Mouse (Mus musculus): ENCODE data around the gene Usp9x. TPM values are rescaled to one million over a fixed set of nuclear protein-coding genes. Genes with fewer than 3 reads are reported as not detected.

Gene Usp9x
- total RNA-seq (2012; rRNA removed) (62.8 and 73.2 TPM in 2 replicates), total RNA-seq (2014; rRNA removed) (64.5 and 79.8 TPM in 2 replicates), polyA plus RNA-seq (2012; ENCODE audit: insufficient read length, low read depth) (47.1 and 56.3 TPM in 2 replicates)

- Histone ChIP-seq H3K27me3 (replicated peaks) (no peaks in the 10 kb centered on the region), H3K9ac (ENCODE audit: insufficient read depth, low read depth) (peak within 1 kb of the TSS; percentile 71), H3K36me3 (replicated peaks in 1 of 2; ENCODE audit: control insufficient read depth in 1 of 2, insufficient read depth in 1 of 2, low read length in 1 of 2) (no peaks in the 10 kb centered on the region), H3K27ac (ENCODE audit: insufficient read depth, low read depth) (peak within 1 kb of the TSS; percentile 90), H3K9me3 (replicated peaks; ENCODE audit: low read length) (no peaks in the 10 kb centered on the region), H3K4me1 (ENCODE audit: control insufficient read depth in 1 of 2, insufficient read depth in 2 of 2) (no peaks in the 10 kb centered on the region), H3K4me2 (ENCODE audit: insufficient read depth, low read depth, poor library complexity, severe bottlenecking) (peak within 1 kb of the TSS; percentile 51), H3K4me3 (replicated peaks in 1 of 3; ENCODE audit: low read depth in 2 of 3, low read length in 2 of 3, poor library complexity in 1 of 3) (peak within 1 kb of the TSS; percentile 57 to 79 (median 68)), H3K79me2 (replicated peaks; ENCODE audit: control insufficient read depth, extremely low read depth, insufficient read depth, poor library complexity, severe bottlenecking) (peaks cover 10% of the 10 kb centered on the region)
- DNase-seq (ENCODE audit: extremely low read depth), result peak; percentile 83
- in situ Hi-C loops (cut with MboI; ENCODE audit: low pct_ligation_motif_present, low pct_unique_long_range_greater_than_20kb, low sequenced_read_pairs), result no loop called here
- TF ChIP-seq MYC (IDR thresholded peaks at IDR 0.05; ENCODE audit: low read depth, low read length), result no peak
- TF ChIP-seq MAX (IDR thresholded peaks at IDR 0.05; ENCODE audit: low read length), result no peak
- TF ChIP-seq RCOR1 (conservative IDR thresholded peaks at IDR 0.05; ENCODE audit: low read depth, low read length), result no peak
- no peak for TF ChIP-seq GABPA (IDR thresholded peaks at IDR 0.05; ENCODE audit: insufficient replicate concordance, low read depth, low read length)
- no peak for TF ChIP-seq MXI1 (IDR thresholded peaks at IDR 0.05; ENCODE audit: low read depth, low read length)
- 0 out of 2 replicates have a peak, but pooled peaks have one; percentile 33 for TF ChIP-seq ZMIZ1 (IDR thresholded peaks at IDR 0.05; ENCODE audit: low read depth, low read length)
- no peak for TF ChIP-seq TBP (conservative IDR thresholded peaks at IDR 0.05; ENCODE audit: low read depth, low read length)
- TF ChIP-seq CHD1 (IDR thresholded peaks at IDR 0.05; ENCODE audit: low read depth, low read length), result no peak
- peak; percentile 38; the same call in 1 of the 2 replicates for TF ChIP-seq SIN3A (IDR thresholded peaks at IDR 0.05; ENCODE audit: low read length)
- no peak for TF ChIP-seq HCFC1 (IDR thresholded peaks at IDR 0.05; ENCODE audit: low read depth, low read length)
- TF ChIP-seq CHD2 (IDR thresholded peaks at IDR 0.05; ENCODE audit: low read length), result peak; percentile 86
- TF ChIP-seq RAD21 (IDR thresholded peaks at IDR 0.05; ENCODE audit: low read depth, low read length), result peak; percentile 15
- no peak for TF ChIP-seq MAFK (IDR thresholded peaks at IDR 0.05; ENCODE audit: insufficient replicate concordance, low read length)
- TF ChIP-seq USF2 (conservative IDR thresholded peaks at IDR 0.05; ENCODE audit: low read depth, low read length), result no peak
- peak; percentile 7; the same call in 1 of the 2 replicates for TF ChIP-seq BHLHE40 (IDR thresholded peaks at IDR 0.05; ENCODE audit: low read depth, low read length)
- TF ChIP-seq KAT2A (IDR thresholded peaks at IDR 0.05; ENCODE audit: insufficient replicate concordance, low read length), result no peak
- TF ChIP-seq NRF1 (IDR thresholded peaks at IDR 0.05; ENCODE audit: low read depth, low read length), result peak; percentile 11; the same call in 1 of the 2 replicates
- TF ChIP-seq SMC3 (IDR thresholded peaks at IDR 0.05; ENCODE audit: low read depth, low read length), result peak; percentile 41
- no peak for TF ChIP-seq EP300 (IDR thresholded peaks at IDR 0.05; ENCODE audit: low read length)
- TF ChIP-seq ELF1 (IDR thresholded peaks at IDR 0.05; ENCODE audit: low read depth, low read length), result peak; percentile 41; the same call in 1 of the 2 replicates
- 0 out of 2 replicates have a peak, but pooled peaks have one; percentile 8 for TF ChIP-seq ETS1 (conservative IDR thresholded peaks at IDR 0.05; ENCODE audit: low read depth, low read length)
- no peak for TF ChIP-seq E2F4 (IDR thresholded peaks at IDR 0.05; ENCODE audit: insufficient replicate concordance, low read depth, low read length)
- no peak for TF ChIP-seq PAX5 (IDR thresholded peaks at IDR 0.05; ENCODE audit: low read length)
- TF ChIP-seq POLR2AphosphoS2 (IDR thresholded peaks at IDR 0.05; ENCODE audit: low read depth, low read length), result no peak
- TF ChIP-seq CTCF (conservative IDR thresholded peaks at IDR 0.05 in 1 of 2, IDR thresholded peaks at IDR 0.05 in 1 of 2; ENCODE audit: low read depth in 2 of 2, low read length in 2 of 2), result peak in 1 of 2 experiments; percentile 66; a peak in 2 of 4 replicates
- TF ChIP-seq MEF2A (IDR thresholded peaks at IDR 0.05; ENCODE audit: borderline replicate concordance, low read depth, low read length), result 0 out of 2 replicates have a peak, but pooled peaks have one; percentile 49
- no peak for TF ChIP-seq ZNF384 (IDR thresholded peaks at IDR 0.05; ENCODE audit: low read depth, low read length)
- 0 out of 2 replicates have a peak, but pooled peaks have one; percentile 27 for TF ChIP-seq MAZ (IDR thresholded peaks at IDR 0.05; ENCODE audit: low read depth, low read length)
- TF ChIP-seq TCF12 (IDR thresholded peaks at IDR 0.05; ENCODE audit: low read depth, low read length), result peak; percentile 37; the same call in 1 of the 2 replicates
- TF ChIP-seq IRF4 (IDR thresholded peaks at IDR 0.05; ENCODE audit: low read depth, low read length), result no peak
- no peak for TF ChIP-seq USF1 (IDR thresholded peaks at IDR 0.05; ENCODE audit: low read depth, low read length)
- TF ChIP-seq JUND (conservative IDR thresholded peaks at IDR 0.05; ENCODE audit: low read depth, low read length), result no peak
- TF ChIP-seq UBTF (IDR thresholded peaks at IDR 0.05; ENCODE audit: low read depth, low read length), result no peak
- no peak for TF ChIP-seq JUN (IDR thresholded peaks at IDR 0.05; ENCODE audit: insufficient read depth, low read depth, low read length)
- TF ChIP-seq POLR2A (IDR thresholded peaks at IDR 0.05; ENCODE audit: low read depth, low read length), result peak; percentile 49; the same call in 1 of the 2 replicates
- no peak for TF ChIP-seq ZKSCAN1 (IDR thresholded peaks at IDR 0.05; ENCODE audit: borderline replicate concordance, low read depth, low read length)
- peak; percentile 44; the same call in 1 of the 2 replicates for TF ChIP-seq NELFE (IDR thresholded peaks at IDR 0.05; ENCODE audit: low read depth, low read length)
- no peak for TF ChIP-seq ZC3H11A (IDR thresholded peaks at IDR 0.05; ENCODE audit: low read depth, low read length)
- dilution Hi-C loops (cut with MboI; ENCODE audit: extremely low pct_ligation_motif_present, extremely low pct_unique_long_range_greater_than_20kb, low sequenced_read_pairs), result no loop called here
These were observed at the start of gene Usp9x for GRCm38 (mm10) chrX:13071241-13071775. Usp9x (plus strand) TSS chrX:13071498.

Data from CH12.LX (cell line).